Mouse (Mus musculus): Measurements from ENCODE around the gene Ptrhd1. TPM values are rescaled to one million over a fixed set of nuclear protein-coding genes. Genes with fewer than 3 reads are reported as not detected.

Gene Ptrhd1
- total RNA-seq, 2 experiments from 2014 or later, result 9.7 to 9.8 TPM

- no peak for DNase-seq (ENCODE audit: low spot score in 2 of 2)
These were observed 10.0 kb downstream of the Ptrhd1 start for GRCm38 (mm10) chr12:4243805-4244204.

DNA sequence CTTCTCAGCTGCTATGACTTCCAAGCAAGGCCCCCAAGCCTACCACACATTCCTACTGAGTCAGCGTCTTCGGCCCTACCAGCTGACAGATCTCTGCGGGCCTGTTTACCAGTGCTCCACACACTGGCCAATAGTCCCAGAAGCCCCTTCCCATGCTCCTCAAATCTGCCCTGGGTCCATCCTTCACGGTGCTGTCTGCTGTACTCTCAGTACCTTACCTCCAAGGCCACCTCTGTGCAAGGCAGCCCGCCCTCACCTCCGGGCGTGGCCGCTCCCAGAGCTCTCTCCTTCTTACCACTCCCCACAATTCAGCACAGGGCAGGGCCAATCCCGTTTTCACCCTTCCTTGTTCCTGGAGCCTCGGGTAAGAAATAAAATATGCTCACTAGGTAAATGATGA lies 11.9 kb downstream of the Ptrhd1 start:
- no peak for DNase-seq (ENCODE audit: low spot score in 2 of 2)

DNA sequence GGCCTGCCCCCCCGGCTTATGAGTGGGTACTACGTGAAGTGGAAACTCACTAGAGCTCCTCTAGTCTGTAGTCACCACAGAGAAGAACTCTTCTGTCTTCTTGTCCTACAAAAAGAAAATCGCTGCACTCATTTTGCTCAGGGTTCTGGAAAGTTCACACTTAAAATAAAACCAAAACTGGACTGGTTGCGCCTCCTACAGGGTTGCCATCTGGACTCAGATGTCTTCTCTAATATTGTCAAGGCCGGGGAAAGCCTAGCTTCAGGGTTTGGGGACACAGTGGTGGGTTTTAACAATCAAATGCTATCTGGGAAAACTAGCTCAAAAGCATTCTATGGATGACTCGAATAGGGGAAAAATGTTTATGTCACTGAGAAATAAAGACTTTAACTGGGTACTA lies 16.0 kb downstream of the Ptrhd1 start:
- DNase-seq (ENCODE audit: low spot score in 2 of 2), result no peak

- no peak for DNase-seq (ENCODE audit: low spot score in 2 of 2)
These were observed 19.2 kb downstream of the Ptrhd1 start for GRCm38 (mm10) chr12:4252742-4253655.

GRCm38 (mm10) chr12:4267765-4268164 lies 33.9 kb downstream of the Ptrhd1 start:
- DNase-seq (ENCODE audit: low spot score in 2 of 2), result peak in 1 of 2 experiments; percentile 20

DNA sequence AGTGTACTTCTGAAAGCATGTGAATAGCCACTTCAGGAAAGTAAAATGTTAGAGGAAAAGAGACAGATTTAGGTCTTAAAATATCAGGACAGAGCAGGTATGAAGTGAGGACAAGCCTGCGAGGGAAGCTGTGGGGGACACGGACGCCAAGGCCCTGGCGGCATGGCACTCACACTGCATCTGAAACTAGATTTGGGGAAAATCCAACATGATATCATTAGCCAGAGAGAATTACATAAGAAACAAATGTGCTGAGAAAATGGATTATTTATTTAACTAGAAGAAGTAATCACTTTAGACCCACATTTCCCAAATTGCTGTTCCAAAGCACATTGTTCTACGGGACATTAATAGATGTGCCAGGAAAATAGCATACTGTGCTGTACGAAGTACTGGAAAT lies 37.3 kb downstream of the Ptrhd1 start:
- no peak for DNase-seq (ENCODE audit: low spot score in 2 of 2)

- DNase-seq (ENCODE audit: low spot score in 2 of 2), result no peak
These were observed 45.3 kb downstream of the Ptrhd1 start for GRCm38 (mm10) chr12:4278978-4279755.

DNA sequence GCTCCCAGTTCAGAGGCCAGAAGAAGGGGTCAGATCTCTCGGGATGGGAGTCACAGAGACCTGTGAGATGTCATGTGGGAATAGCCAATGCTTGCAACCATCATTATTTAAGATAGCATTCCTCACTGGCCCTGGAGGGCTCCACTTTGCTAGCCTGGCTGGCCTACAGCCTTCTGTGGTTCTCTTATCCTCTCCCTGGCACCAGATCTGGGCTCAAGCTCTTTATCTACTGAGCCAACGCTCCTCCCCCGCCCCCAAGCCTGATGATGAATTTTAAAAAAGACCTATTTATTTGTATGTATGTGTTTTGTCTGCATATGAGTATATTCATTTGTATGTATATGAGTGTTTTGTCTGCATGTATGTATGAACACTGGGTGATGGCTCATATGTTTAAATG lies 46.1 kb downstream of the Ptrhd1 start:
- no peak for DNase-seq (ENCODE audit: low spot score in 2 of 2)

DNA sequence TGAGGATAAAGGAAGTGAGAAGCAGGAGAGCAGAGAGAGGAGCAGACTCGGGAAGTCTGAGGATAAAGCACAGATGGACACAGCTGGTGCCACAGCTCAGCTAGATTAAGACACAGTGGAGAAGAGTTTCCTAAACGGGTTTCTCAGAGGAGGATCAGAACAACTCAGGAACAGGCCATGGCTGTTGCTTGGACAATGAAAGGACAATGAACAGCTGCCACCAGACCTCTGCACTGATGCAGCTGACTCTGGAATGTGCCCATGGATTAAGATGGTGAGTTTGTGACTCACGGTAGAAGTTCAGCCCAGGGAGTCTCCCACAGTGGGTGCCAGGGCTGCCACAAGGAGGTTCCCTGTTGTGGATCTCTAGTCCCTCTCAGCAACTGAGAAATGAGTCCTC lies 51.4 kb downstream of the Ptrhd1 start:
- DNase-seq (ENCODE audit: low spot score in 2 of 2), result no peak

Other genes with a start within 250 kb of the Ptrhd1 start
- gene Efr3b, start 195.1 kb upstream of the Ptrhd1 start, total RNA-seq (2021), result 10 to 100 TPM; 95.3 to 97.8 TPM
- gene Dnajc27, start 151.4 kb upstream of the Ptrhd1 start, total RNA-seq (2021), result 10 to 100 TPM; 53.9 to 57.8 TPM
- gene Adcy3, start 100.9 kb upstream of the Ptrhd1 start, total RNA-seq (2021), result 10 to 100 TPM; 45.8 to 48.1 TPM
- gene Cenpo, start 267 bp downstream of the Ptrhd1 start, total RNA-seq (2021), result 1 to 10 TPM; 5.8 to 6.4 TPM
- gene Ncoa1, start 243.2 kb downstream of the Ptrhd1 start, total RNA-seq (2021), result 100 to 1,000 TPM; 103 to 108 TPM

All from layer of hippocampus, postnatal 10 days (tissue).